Mouse (Mus musculus) intestine, postnatal 0 days (tissue): ENCODE measurements around the gene Sult2b1. TPM values are rescaled to one million over a fixed set of nuclear protein-coding genes. Genes with fewer than 3 reads are reported as not detected.

ENCODE experiments used
- ATAC-seq: fragments of 200-750 bp; cut with Nextera tagmentation; 2 replicates; pipeline ENCODE4 v1.8.0; 2017; ENCODE audit warnings: mild to moderate bottlenecking, moderate TSS enrichment, moderate library complexity
- H3K27ac ChIP-seq: fragments of 300-500 bp; sonication (generic); 2 replicates; pipeline ENCODE4 v1.5.1; 2014; ENCODE audit warnings: mild to moderate bottlenecking, low read depth, low read length, moderate library complexity
- H3K27me3 ChIP-seq: fragments of 300-500 bp; sonication (generic); replicated peaks from 2 replicates; pipeline ENCODE4 v1.6.1; 2014; ENCODE audit warnings: low read length, mixed read lengths; ENCODE audit not compliant: control insufficient read depth, insufficient read depth
- H3K36me3 ChIP-seq: fragments of 300-500 bp; sonication (generic); 2 replicates; pipeline ENCODE4 v1.6.1; 2014; ENCODE audit warnings: mild to moderate bottlenecking, moderate library complexity; ENCODE audit not compliant: control insufficient read depth, insufficient read depth
- H3K4me1 ChIP-seq: fragments of 300-500 bp; sonication (generic); replicated peaks from 2 replicates; pipeline ENCODE4 v1.6.1; 2014; ENCODE audit warnings: antibody characterized with exemption, low read length, mixed read lengths; ENCODE audit not compliant: control insufficient read depth, insufficient read depth
- H3K4me2 ChIP-seq: fragments of 300-500 bp; sonication (generic); replicated peaks from 2 replicates; pipeline ENCODE4 v1.6.1; 2014; ENCODE audit warnings: low read depth, mild to moderate bottlenecking, moderate library complexity
- H3K4me3 ChIP-seq: fragments of 300-500 bp; sonication (generic); 2 replicates; pipeline ENCODE4 v1.5.1; 2014; ENCODE audit warnings: low read depth, low read length
- H3K9ac ChIP-seq: fragments of 300-500 bp; sonication (generic); 2 replicates; pipeline ENCODE4 v1.6.1; 2014; ENCODE audit warnings: mild to moderate bottlenecking, low read depth, low read length
- H3K9me3 ChIP-seq: fragments of 300-500 bp; sonication (generic); 2 replicates; pipeline ENCODE4 v1.6.1; 2016; ENCODE audit warnings: mixed run types; ENCODE audit not compliant: control insufficient read depth
- CTCF ChIP-seq: sonication (generic); IDR thresholded peaks from 2 replicates; pipeline ENCODE4 v1.5.1; 2016; ENCODE audit warnings: low read depth, mild to moderate bottlenecking, control low read depth, antibody characterized with exemption, moderate library complexity
- WGBS: fragments of 180-500 bp; shearing (Covaris S2); extraction: QIAGEN DNeasy Blood & Tissue Kit; methylation state at CpG from one replicate; pipeline ENCODE4 v1.1.7; 2014; 5-methylcytosine and 5-hydroxymethylcytosine counted together
- polyA plus RNA-seq: library from polyadenylated mRNA; unstranded; fragments of >200 nt; fragmentation: Nextera tagmentation; extraction: Ambion mirVana; gene quantifications from 2 replicates; pipeline ENCODE4 v1.2.1, GENCODE M21; 2015

Gene Sult2b1
- polyA plus RNA-seq, 1 experiment from 2014 or later: 36.7 TPM

DNA sequence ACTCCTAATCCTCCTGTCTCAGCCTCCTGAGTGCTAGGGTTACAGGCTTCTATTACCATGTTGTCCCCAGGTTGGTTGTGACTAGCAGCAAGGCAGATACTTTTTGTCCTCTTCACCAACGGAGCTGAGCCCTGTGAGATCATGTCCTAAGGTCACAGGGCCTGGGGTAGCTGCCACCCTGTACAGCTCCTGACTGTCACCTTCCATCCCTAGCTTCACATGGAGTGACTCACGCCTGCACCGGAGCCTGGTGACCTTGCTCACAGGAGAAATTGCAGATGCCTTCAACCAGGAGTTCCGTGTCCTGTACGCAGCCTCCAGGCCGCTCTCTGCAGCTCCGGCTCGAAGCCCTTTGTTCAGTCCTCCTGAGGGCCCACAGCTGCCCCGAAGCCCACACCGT, 58.0 kb downstream of the Sult2b1 start:
- peaks cover 34% of the 10 kb centered on the region for H3K36me3 ChIP-seq
- no peak for TF ChIP-seq CTCF
- H3K9me3 ChIP-seq: no peaks in the 10 kb centered on the region
- H3K27ac ChIP-seq: peak overlapping the region; percentile 61
- no peak overlapping the region for H3K4me3 ChIP-seq
- no peak overlapping the region for H3K4me2 ChIP-seq
- no peak for ATAC-seq
- no peak overlapping the region for H3K9ac ChIP-seq
- H3K4me1 ChIP-seq: peaks cover 13% of the 10 kb centered on the region; the same call in 1 of the 2 replicates
- H3K27me3 ChIP-seq: no peaks in the 10 kb centered on the region
- 70% methylated on average over 10 of the region's 10 CpGs for WGBS

DNA sequence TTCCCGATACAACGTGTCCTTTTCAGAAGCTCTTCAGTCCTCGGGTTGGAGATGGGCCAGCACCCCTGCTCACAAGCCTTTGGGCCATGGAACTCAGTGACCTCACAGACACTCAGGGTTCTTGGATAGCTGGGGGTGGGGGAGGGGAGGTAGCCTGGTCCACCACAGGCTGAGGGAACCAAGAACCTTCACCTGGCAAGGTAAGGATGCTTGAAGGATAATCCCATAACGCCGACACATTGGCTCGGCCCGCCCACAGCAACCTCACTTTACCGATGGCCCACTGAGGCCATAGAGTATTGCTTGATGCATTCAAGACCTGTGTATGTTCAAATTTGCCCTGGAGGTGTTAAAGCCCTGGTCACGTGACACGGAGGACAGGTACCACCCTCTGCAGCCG, 58.8 kb downstream of the Sult2b1 start, which contains the start of gene Spaca4:
TSS of gene Spaca4 (minus strand) at position 101 of the 400 bp plus-strand sequence.
- TF ChIP-seq CTCF: no peak
- Histone ChIP-seq H3K27me3 (no peaks in the 10 kb centered on the region), H3K27ac (peak within 1 kb of the TSS; percentile 61), H3K9ac (no peak within 1 kb of the TSS), H3K36me3 (peaks cover 41% of the 10 kb centered on the region), H3K4me3 (no peak within 1 kb of the TSS), H3K4me2 (no peak within 1 kb of the TSS), H3K9me3 (no peaks in the 10 kb centered on the region), H3K4me1 (peaks cover 10% of the 10 kb centered on the region; the same call in 1 of the 2 replicates)
- no peak for ATAC-seq
- WGBS: 91% methylated on average over 11 of the region's 11 CpGs

DNA sequence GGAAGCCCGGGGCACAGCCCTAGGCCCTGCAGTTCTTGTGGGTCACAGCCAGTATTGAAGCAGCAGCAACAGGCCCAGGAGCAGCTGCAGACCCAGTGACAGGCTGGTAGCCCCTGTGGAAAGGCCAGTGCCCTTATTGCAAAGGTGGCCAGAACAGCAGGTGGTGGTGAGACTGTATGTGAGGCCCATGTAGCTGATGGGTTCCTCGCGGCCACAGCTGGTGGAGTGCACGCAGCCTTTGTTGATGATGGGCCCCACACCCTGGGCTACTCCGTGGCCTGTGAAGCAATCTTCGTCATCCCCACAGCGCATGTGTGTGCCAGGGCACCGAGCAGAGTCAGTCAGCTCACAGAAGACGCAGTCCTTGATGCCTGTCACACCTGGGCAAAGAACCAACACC, 59.3 kb downstream of the Sult2b1 start:
- no peaks in the 10 kb centered on the region for H3K27me3 ChIP-seq
- peaks cover 46% of the 10 kb centered on the region for H3K36me3 ChIP-seq
- ATAC-seq: no peak
- no peak overlapping the region for H3K4me2 ChIP-seq
- no peak overlapping the region for H3K9ac ChIP-seq
- H3K4me1 ChIP-seq: 0 out of 2 replicates have a peak, but pooled peaks cover 10% of the 10 kb centered on the region
- H3K4me3 ChIP-seq: no peak overlapping the region
- H3K9me3 ChIP-seq: no peaks in the 10 kb centered on the region
- H3K27ac ChIP-seq: no peak overlapping the region; the same call in 1 of the 2 replicates
- 73% methylated on average over 9 of the region's 9 CpGs for WGBS
- TF ChIP-seq CTCF: no peak

DNA sequence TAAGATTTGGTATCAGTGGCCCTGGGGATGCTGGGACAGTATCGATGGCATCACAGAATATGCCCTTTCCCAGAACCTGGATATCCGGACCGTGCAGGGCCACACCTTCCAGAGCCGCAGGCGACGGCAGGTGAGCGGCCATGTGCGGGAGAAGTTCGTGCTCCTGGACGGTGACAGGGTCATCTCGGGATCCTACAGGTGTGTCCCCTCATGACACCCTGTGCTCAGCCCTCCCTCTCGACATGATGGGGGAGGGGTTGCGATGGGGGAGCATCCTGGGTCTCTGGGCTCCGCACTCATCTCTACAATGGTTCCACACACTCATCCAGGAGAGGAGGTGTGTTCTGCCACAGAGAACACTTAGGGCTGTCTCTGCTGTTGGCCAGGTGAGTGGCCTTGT, 60.7 kb downstream of the Sult2b1 start:
- no peak overlapping the region for H3K4me3 ChIP-seq
- peaks cover 53% of the 10 kb centered on the region for H3K36me3 ChIP-seq
- no peak overlapping the region for H3K4me2 ChIP-seq
- H3K4me1 ChIP-seq: 0 out of 2 replicates have a peak, but pooled peaks cover 2% of the 10 kb centered on the region
- no peaks in the 10 kb centered on the region for H3K9me3 ChIP-seq
- no peak for ATAC-seq
- H3K27me3 ChIP-seq: no peaks in the 10 kb centered on the region
- no peak for TF ChIP-seq CTCF
- no peak overlapping the region for H3K9ac ChIP-seq
- no peak overlapping the region; the same call in 1 of the 2 replicates for H3K27ac ChIP-seq
- WGBS: 90% methylated on average over 14 of the region's 14 CpGs

DNA sequence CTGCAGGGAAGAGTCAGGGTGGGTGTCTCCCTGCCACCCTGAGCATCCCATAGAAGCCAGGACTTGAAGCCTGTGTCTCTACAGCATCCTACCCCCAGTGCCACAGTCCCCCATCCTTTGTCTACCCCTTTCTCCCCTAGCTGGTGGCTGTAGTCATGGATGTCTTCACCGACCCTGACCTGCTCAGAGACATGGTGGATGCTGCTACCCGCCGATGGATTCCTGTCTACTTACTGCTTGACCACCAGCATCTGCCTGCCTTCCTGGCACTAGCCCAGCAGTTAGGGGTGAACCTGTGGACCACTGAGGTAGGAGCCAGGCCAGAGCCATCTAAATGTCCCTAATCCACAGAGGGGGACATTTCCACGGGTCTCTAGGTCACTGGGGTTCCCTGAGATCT, 61.2 kb downstream of the Sult2b1 start:
- H3K27ac ChIP-seq: peak overlapping the region; percentile 86; the same call in 1 of the 2 replicates
- H3K4me3 ChIP-seq: no peak overlapping the region
- peaks cover 52% of the 10 kb centered on the region for H3K36me3 ChIP-seq
- H3K27me3 ChIP-seq: no peaks in the 10 kb centered on the region
- H3K4me1 ChIP-seq: 0 out of 2 replicates have a peak, but pooled peaks cover 2% of the 10 kb centered on the region
- TF ChIP-seq CTCF: no peak
- WGBS: 86% methylated on average over 4 of the region's 4 CpGs
- no peak overlapping the region for H3K9ac ChIP-seq
- H3K9me3 ChIP-seq: no peaks in the 10 kb centered on the region
- peak overlapping the region; percentile 57; the same call in 1 of the 2 replicates for H3K4me2 ChIP-seq
- ATAC-seq: no peak

DNA sequence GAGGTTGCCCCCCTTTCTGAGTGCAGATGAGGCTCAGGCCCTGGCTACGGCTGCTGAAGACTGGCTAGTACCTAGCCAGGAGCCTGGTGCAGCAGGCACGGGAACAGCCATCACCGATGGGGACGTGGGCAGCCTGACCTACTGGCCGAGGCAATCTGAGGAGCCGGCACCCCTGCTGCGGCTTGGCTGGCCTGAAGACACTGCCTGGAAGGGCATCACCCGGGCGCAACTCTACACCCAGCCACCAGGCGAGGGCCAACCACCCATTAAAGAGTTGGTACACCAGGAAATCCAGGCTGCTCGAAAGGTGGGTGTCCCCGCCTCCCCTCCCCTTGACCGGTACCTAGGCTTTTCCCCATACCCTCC, 62.1 kb downstream of the Sult2b1 start:
- Histone ChIP-seq H3K9ac (peak overlapping the region; percentile 45), H3K4me1 (0 out of 2 replicates have a peak, but pooled peaks cover 2% of the 10 kb centered on the region), H3K27ac (peak overlapping the region; percentile 86), H3K4me3 (peak overlapping the region; percentile 33), H3K27me3 (no peaks in the 10 kb centered on the region), H3K9me3 (no peaks in the 10 kb centered on the region), H3K36me3 (peaks cover 52% of the 10 kb centered on the region), H3K4me2 (peak overlapping the region; percentile 57)
- ATAC-seq: 0 out of 2 replicates have a peak, but pooled peaks have one; percentile 1
- TF ChIP-seq CTCF: peak; percentile 48
- WGBS: 52% methylated on average over 13 of the region's 13 CpGs
